Mouse (Mus musculus) embryonic facial prominence, embryonic 10.5 days (tissue): ENCODE measurements around the gene Smim5. TPM values are rescaled to one million over a fixed set of nuclear protein-coding genes. Genes with fewer than 3 reads are reported as not detected.

Experiments
- DNase-seq: peaks from one replicate; pipeline ENCODE4 v3.0.0-alpha.2; 2017; ENCODE audit warnings: low spot score
- H3K27ac ChIP-seq: fragments of 300-500 bp; sonication (generic); replicated peaks from 2 replicates; pipeline ENCODE4 v1.5.1; 2016; ENCODE audit warnings: mild to moderate bottlenecking
- H3K27me3 ChIP-seq: fragments of 300-500 bp; sonication (generic); replicated peaks from 2 replicates; pipeline ENCODE4 v1.6.1; 2016; ENCODE audit warnings: low read depth, mild to moderate bottlenecking; ENCODE audit not compliant: poor library complexity, severe bottlenecking
- H3K36me3 ChIP-seq: fragments of 300-500 bp; sonication (generic); replicated peaks from 2 replicates; pipeline ENCODE4 v1.6.1; 2016; ENCODE audit warnings: mild to moderate bottlenecking, moderate library complexity
- H3K4me1 ChIP-seq: fragments of 300-500 bp; sonication (generic); 2 replicates; pipeline ENCODE4 v1.6.1; 2016
- H3K4me3 ChIP-seq: fragments of 300-500 bp; sonication (generic); 2 replicates; pipeline ENCODE4 v1.5.1; 2016; ENCODE audit warnings: mild to moderate bottlenecking, moderate library complexity
- H3K9me3 ChIP-seq: fragments of 300-500 bp; sonication (generic); 2 replicates; pipeline ENCODE4 v1.6.1; 2016; ENCODE audit warnings: mild to moderate bottlenecking
- WGBS: fragments of 180-500 bp; shearing (Covaris S2); methylation state at CpG from one replicate; pipeline ENCODE4 v1.1.7; 2016; 5-methylcytosine and 5-hydroxymethylcytosine counted together
- polyA plus RNA-seq: library from polyadenylated mRNA; unstranded; fragments of >200 nt; fragmentation: Nextera tagmentation; extraction: Ambion mirVana; gene quantifications from 2 replicates; pipeline ENCODE4 v1.2.1, GENCODE M21; 2016

The Smim5 gene
- polyA plus RNA-seq, 1 experiment from 2014 or later = 1.8 TPM

DNA sequence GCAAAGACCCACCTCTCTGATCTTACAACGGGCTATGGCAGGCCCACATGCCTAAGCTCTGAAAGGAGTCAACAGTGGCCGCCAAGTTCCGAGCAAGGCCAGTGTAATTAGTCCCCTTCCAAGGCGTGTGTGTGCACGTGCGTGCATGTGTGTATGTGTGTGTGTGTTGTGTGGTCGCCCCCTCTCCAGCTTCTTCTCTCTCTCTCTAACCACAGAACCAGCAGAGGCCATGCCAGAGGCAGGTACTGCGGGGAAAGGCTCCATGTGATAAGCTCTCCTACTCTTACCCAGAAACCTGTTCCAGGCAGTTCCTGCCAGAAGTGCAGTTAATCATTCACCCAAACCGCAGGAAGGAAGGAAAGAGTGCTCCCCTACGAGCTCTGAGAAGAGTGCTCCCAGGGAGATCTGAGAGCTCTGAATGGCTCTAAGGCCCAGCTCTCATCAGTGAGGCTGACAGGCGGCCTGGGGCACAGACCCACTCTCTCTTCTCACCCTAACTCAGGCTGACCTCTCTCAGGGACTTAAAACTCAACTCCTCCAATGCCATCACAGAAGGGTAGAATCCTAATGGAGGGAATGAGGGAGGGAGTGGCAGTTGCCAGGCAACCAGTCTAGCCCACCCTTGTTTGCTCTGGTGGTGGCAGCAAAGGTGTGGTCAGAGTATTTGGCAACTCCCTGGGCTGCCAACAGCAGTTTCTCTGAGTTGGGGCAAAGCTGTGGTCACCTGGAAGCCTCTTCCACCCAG is 12.0 kb downstream of the Smim5 start, which contains the start of gene Smim6:
Smim6 (plus strand) TSS at position 386 of the 745 bp plus-strand sequence.
- no peak within 1 kb of the TSS for H3K4me3 ChIP-seq

DNA sequence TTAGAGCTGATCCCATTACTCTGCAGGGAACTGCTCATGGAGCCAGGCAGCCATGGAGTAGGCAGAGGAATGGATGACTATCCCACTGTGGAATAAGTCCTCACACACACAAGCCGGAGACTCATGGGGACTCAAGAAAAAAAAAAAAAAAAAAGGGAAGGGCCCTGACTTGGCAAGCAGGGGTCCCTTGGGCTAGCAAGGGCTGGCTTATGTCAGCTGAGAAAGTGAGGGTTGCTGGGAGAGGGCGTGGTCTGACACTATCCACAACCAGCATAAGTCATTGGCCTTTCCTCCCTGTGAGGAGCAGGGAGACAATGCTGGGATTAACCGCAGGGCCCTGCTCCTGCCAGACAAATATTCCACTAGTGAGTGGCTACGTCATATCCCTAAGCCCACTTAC is 16.8 kb downstream of the Smim5 start:
- Histone ChIP-seq H3K9me3 (no peaks in the 10 kb centered on the region), H3K4me1 (no peaks in the 10 kb centered on the region), H3K36me3 (peaks cover 68% of the 10 kb centered on the region), H3K27me3 (no peaks in the 10 kb centered on the region), H3K4me3 (no peak overlapping the region), H3K27ac (no peak overlapping the region)
- no peak for DNase-seq
- 92% methylated on average over 4 of the region's 4 CpGs for WGBS

More for the DNA sequence above, 12.0 kb downstream of the Smim5 start, which contains the start of gene Smim6:
- Histone ChIP-seq H3K4me1 (no peaks in the 10 kb centered on the region), H3K27ac (no peak within 1 kb of the TSS), H3K36me3 (peaks cover 63% of the 10 kb centered on the region), H3K9me3 (no peaks in the 10 kb centered on the region), H3K27me3 (no peaks in the 10 kb centered on the region)
- WGBS = 81% methylated on average over 11 of the region's 11 CpGs
- DNase-seq = no peak

DNA sequence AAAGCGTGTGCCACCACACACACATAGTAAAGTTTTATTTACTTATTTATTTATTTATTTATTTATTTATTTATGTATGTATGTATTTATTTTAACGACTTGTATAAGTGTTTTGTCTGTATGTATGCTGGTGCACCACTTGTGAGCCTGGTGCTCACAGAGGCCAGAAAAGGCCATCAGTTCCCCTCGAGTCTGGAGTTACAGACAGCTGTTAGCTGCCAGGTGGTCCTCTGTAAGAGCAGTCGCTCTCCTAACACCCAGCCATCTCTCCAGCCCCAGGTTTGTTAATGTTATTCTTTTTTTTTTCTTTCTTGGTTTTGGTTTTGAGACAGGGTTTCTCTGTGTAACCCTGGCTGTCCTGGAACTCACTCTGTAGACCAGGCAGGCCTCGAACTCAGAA is 18.9 kb downstream of the Smim5 start:
- Histone ChIP-seq H3K9me3 (no peaks in the 10 kb centered on the region), H3K36me3 (peaks cover 67% of the 10 kb centered on the region), H3K4me3 (no peak overlapping the region), H3K27ac (no peak overlapping the region), H3K27me3 (no peaks in the 10 kb centered on the region), H3K4me1 (no peaks in the 10 kb centered on the region)
- no peak for DNase-seq
- WGBS = 89% methylated on average over 5 of the region's 5 CpGs

DNA sequence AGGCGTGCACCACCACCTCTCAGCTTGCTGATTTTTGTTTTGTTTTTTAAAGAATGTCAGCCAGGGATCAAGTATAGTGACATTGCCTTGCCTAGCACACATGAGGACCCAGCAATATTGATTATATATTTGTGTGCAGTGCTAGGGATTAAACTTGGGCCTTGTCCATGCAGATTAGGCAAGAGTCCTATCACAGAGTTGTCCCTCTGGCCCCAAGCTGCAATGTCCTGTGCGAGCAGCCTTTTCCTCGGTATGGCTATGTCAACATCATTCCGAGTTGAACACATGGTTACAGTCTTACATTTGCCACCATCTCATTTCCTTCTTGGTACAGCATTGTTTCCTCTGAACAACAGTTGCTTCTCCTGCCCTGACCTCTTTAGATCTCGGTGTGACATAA is 19.3 kb downstream of the Smim5 start:
- Histone ChIP-seq H3K9me3 (no peaks in the 10 kb centered on the region), H3K4me3 (no peak overlapping the region), H3K27me3 (no peaks in the 10 kb centered on the region), H3K4me1 (no peaks in the 10 kb centered on the region), H3K27ac (no peak overlapping the region), H3K36me3 (peaks cover 67% of the 10 kb centered on the region)
- 91% methylated on average over 5 of the region's 5 CpGs for WGBS
- no peak for DNase-seq

DNA sequence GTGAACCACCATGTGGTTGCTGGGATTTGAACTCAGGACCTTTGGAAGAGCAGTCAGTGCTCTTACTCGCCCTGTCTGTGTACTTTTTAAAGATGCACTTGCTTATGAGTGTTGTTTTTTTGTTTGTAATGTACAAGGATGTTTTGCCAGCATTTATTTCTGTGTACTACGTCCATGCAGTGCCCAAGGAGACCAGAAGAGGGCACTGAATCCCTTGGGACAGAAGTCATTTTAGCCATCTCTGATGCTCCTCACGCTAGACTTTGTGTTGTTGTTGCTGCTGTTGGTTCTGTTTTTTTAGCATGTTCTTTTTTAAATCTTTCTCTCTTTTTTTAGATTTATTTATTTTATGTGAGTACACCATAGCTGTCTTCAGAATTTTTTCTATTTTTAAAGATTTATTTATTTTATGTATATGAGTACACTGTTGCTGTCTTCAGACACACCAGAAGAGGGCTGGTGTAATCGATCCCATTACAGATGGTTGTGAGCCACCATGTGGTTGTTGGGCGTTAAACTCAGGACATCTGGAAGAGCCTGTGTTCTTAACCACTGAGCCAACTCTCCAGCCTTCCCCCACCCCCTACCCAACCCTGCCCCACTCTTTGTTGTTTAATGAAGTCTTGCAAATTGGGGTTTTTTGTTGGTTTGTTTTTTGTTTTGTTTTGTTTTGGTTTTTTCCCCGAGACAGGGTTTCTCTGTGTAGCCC is 20.5 kb downstream of the Smim5 start:
- peaks cover 71% of the 10 kb centered on the region for H3K36me3 ChIP-seq
- no peaks in the 10 kb centered on the region for H3K4me1 ChIP-seq
- no peak for DNase-seq
- H3K27me3 ChIP-seq = no peaks in the 10 kb centered on the region
- no peaks in the 10 kb centered on the region for H3K9me3 ChIP-seq
- no peak overlapping the region for H3K4me3 ChIP-seq
- no peak overlapping the region for H3K27ac ChIP-seq
- 48% methylated on average over 6 of the region's 6 CpGs for WGBS

DNA sequence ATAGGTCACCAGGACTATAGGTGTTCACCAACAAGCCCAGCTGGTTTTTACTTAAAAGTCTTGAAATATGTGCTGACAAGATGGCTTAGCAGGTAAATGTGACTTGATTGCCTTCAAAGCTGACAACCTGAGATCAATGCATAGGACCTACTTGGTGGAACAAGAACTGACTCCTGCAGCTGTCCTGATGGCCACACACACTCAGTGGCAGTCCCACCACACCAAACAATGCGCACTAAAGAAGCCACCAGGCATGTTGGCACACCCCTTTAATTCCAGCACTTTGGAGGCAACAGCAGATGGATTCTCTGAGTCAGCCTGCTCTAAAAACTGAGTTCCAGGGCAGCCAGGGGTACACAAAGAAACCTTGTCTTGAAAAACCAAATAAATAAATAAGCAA is 22.2 kb downstream of the Smim5 start:
- Histone ChIP-seq H3K27ac (no peak overlapping the region), H3K27me3 (no peaks in the 10 kb centered on the region), H3K36me3 (peaks cover 62% of the 10 kb centered on the region), H3K4me3 (no peak overlapping the region), H3K4me1 (no peaks in the 10 kb centered on the region), H3K9me3 (no peaks in the 10 kb centered on the region)
- DNase-seq = no peak
- 96% methylated on average over 1 of the region's 1 CpGs for WGBS

DNA sequence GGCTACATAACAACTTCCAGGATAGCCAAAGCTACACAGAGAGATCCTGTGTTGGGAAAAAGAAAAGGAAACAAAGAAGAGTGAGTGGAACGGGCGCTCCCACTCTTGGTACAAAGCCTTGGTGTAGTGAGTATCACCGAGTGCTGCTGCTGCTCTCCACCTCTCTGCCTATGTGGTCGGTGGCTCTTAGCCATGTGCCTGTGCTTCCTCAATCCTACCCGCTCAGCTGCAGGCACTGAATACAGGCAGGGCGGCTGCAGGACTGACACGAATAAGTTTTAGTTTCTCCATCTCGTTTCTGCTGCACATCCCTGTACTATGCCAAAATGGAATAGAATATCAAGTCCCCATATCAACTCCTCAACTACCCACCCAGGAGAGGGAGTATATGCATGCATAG is 29.3 kb downstream of the Smim5 start:
- Histone ChIP-seq H3K4me3 (no peak overlapping the region), H3K27me3 (no peaks in the 10 kb centered on the region), H3K4me1 (peaks cover 10% of the 10 kb centered on the region), H3K27ac (no peak overlapping the region), H3K36me3 (peaks cover 47% of the 10 kb centered on the region), H3K9me3 (no peaks in the 10 kb centered on the region)
- WGBS = 91% methylated on average over 8 of the region's 8 CpGs
- DNase-seq = no peak

DNA sequence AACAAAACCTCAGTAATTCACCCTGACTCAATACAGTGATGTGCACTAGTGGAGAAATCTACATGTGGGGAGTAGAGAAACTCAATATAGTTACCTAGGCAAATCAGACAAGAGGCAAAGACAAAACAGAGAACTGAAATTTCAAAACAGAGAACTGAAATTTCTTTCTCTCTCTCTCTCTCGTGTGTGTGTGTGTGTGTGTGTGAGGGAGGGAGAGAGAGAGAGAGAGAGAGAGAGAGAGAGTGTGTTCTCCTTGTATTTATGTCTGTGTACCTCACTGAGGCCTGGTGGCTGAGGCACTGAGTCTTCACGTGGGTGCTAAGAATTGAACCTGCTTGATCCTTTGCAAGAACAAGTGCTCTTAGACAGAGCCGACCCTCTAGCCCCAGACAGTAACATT is 30.1 kb downstream of the Smim5 start:
- 67% methylated on average over 3 of the region's 3 CpGs for WGBS
- Histone ChIP-seq H3K4me1 (peaks cover 18% of the 10 kb centered on the region), H3K27ac (no peak overlapping the region), H3K36me3 (peaks cover 40% of the 10 kb centered on the region), H3K9me3 (no peaks in the 10 kb centered on the region), H3K27me3 (no peaks in the 10 kb centered on the region), H3K4me3 (no peak overlapping the region)
- DNase-seq = no peak

DNA sequence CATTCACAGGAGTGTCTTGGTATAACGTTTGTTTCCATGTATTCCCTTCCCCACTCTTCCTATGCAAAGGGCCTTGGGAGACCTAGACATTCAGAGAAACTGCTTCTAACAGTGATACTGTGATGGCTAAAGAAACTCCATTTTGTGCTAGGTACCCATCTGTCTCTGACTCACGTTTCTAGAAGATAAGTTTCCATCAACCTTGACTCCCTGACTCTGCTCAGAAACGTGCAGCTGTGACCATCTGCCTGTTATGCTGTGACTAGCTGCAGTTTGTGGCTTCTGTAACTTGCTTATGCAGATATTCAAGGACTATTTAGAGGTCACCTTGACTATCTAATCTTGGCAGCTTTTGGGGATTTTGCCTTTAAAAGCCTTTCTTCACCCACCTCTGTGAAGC is 31.5 kb downstream of the Smim5 start:
- Histone ChIP-seq H3K4me1 (peaks cover 20% of the 10 kb centered on the region), H3K4me3 (no peak overlapping the region), H3K9me3 (no peaks in the 10 kb centered on the region), H3K27ac (no peak overlapping the region), H3K36me3 (peaks cover 44% of the 10 kb centered on the region), H3K27me3 (no peaks in the 10 kb centered on the region)
- no peak for DNase-seq
- WGBS = 76% methylated on average over 3 of the region's 3 CpGs

DNA sequence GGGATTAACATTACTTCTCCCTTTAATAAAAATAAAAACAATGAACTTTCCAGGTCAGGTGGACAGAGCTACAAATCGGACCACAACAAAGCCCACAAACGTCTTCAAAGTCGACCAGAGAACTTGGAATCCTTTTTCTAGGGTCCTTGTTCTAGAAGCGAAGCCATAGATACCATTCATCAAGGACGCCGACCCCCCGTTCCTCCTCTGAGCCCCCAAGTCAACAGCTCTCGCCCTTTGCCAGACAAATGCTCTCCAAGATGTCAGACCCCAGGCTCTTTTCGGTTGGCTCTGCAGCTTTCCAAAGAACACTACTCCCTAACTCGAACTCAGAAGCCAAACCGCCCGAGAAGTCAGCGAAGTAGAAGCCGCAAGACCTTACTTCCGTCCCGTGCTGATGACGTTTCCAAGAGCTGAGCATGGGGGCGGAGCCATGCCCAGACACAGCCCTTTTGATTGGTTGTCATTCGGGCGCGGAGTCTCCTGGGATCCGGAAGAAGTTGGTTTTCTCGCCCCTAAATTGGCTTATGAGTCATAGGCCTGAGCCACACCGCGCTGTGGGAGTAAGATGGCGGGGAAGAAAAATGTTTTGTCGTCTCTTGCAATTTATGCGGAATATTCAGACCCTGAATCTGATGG is 33.5 kb downstream of the Smim5 start, which contains the start of the genes Sap30bp and Recql5:
Sap30bp (plus strand) TSS at position 175 of the 639 bp plus-strand sequence.
Recql5 (minus strand) TSS at position 370 of the 639 bp plus-strand sequence.
- peak within 1 kb of the TSS; percentile 83 for H3K27ac ChIP-seq

DNA sequence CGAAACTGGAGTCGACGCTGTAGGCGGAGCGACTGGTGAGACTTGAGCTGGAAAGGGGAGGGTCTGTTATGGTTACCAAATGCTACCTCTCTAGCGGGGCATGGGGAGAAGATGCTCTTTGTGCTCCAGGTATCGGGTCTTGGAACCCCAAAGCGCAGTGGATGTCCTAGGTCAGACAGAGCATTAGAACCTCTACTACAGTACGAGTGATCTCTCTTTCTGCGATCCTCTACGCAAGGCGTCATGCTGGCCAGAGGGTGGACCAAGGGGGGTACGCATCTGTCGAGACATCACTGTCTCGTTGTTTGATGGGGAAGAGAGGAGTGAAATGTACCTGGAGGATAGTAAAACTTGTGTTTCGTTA is 34.0 kb downstream of the Smim5 start:
- no peak for DNase-seq
- Histone ChIP-seq H3K4me3 (peak overlapping the region; percentile 96), H3K27ac (peak overlapping the region; percentile 83), H3K27me3 (no peaks in the 10 kb centered on the region), H3K9me3 (no peaks in the 10 kb centered on the region), H3K4me1 (peaks cover 20% of the 10 kb centered on the region), H3K36me3 (peaks cover 48% of the 10 kb centered on the region)
- 1% methylated on average over 16 of the region's 16 CpGs for whole genome bisulfite sequencing

More for the DNA sequence above, 33.5 kb downstream of the Smim5 start, which contains the start of the genes Sap30bp and Recql5:
- H3K27me3 ChIP-seq = no peaks in the 10 kb centered on the region
- peaks cover 48% of the 10 kb centered on the region for H3K36me3 ChIP-seq
- peak within 1 kb of the TSS; percentile 96 for H3K4me3 ChIP-seq
- WGBS = under 1% methylated on average over 28 of the region's 28 CpGs
- H3K4me1 ChIP-seq = peaks cover 20% of the 10 kb centered on the region
- no peaks in the 10 kb centered on the region for H3K9me3 ChIP-seq
- peak; percentile 97 for DNase-seq

DNA sequence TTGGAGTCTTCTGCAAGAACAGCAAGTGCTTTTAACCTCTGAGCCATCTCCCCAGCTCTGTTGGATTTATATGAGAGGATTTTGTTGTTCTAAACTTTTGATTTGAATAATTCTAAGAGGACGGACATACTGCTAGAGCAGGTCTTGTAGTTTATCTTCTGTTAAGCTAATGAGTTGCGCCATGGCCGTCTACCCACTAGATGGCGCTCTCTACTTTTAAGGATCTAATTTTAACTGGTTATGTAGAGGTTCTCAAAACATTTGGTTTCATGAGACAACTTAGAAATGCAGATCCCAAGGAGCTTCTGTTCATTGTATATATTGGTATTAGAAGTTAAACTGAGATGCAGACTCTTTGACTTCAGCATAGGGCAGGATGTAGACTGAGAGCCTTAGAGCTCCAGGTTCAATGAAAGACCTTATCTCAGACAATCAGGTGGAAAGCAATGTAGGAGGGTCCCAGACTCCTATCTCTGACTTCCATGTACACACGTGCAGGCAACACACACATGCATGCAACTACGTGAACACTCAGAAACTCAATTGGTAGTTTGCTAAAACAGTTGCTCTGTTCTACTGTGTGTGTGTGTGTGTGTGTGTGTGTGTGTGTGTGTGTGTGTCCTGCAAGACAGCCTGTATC is 40.0 kb downstream of the Smim5 start:
- DNase-seq = peak; percentile 60
- 46% methylated on average over 6 of the region's 6 CpGs for WGBS
- Histone ChIP-seq H3K4me1 (peaks cover 2% of the 10 kb centered on the region), H3K27me3 (no peaks in the 10 kb centered on the region), H3K9me3 (no peaks in the 10 kb centered on the region), H3K36me3 (peaks cover 99% of the 10 kb centered on the region), H3K27ac (no peak overlapping the region), H3K4me3 (no peak overlapping the region)
